8 mouse cellular contexts compared by ENCODE assay signal in genomic region chr4:119104847-119105246, GRCm38 (mm10). TPM values are rescaled to one million over a fixed set of nuclear protein-coding genes. Genes with fewer than 3 reads are reported as not detected.
DNase-seq lines count a peak whose midpoint lies in the region; ATAC-seq lines count a peak whose summit lies in the region.

No protein-coding gene starts in this region.

- 55% methylated on average over 4 of the region's 4 CpGs for WGBS in heart, embryonic 10.5 days
- WGBS in neural tube, embryonic 11.5 days: 37% methylated on average over 4 of the region's 4 CpGs

- H3K4me3 ChIP-seq in heart, embryonic 10.5 days: peak overlapping the region; percentile 56
- H3K4me3 ChIP-seq in neural tube, embryonic 11.5 days (ENCODE audit: low read depth, low read length): no peak overlapping the region

- H3K27ac ChIP-seq in heart, embryonic 10.5 days: peak overlapping the region; percentile 98
- no peak overlapping the region for H3K27ac ChIP-seq in neural tube, embryonic 11.5 days (ENCODE audit: low read depth, low read length)

- ATAC-seq in neural tube, embryonic 11.5 days (ENCODE audit: insufficient read depth, low FRiP score, low TSS enrichment): no peak
- no peak for ATAC-seq in activated CD4-positive, CD25-positive, alpha-beta regulatory T cell, adult 4 months

- H3K4me2 ChIP-seq in neural tube, embryonic 11.5 days (ENCODE audit: low read depth): peak overlapping the region; percentile 10; the same call in 1 of the 2 replicates

- peaks cover 47% of the 10 kb centered on the region for H3K4me1 ChIP-seq in heart, embryonic 10.5 days
- H3K4me1 ChIP-seq in neural tube, embryonic 11.5 days (ENCODE audit: control insufficient read depth, insufficient read depth, low read length): peaks cover 5% of the 10 kb centered on the region; the same call in 1 of the 2 replicates

- no peaks in the 10 kb centered on the region for H3K9me3 ChIP-seq in heart, embryonic 10.5 days
- no peaks in the 10 kb centered on the region for H3K9me3 ChIP-seq in neural tube, embryonic 11.5 days (ENCODE audit: control insufficient read depth, low read length)

- intact Hi-C loops in left cerebral cortex, postnatal 10 days (cut with DNase I): no loop called here

- H3K27me3 ChIP-seq in heart, embryonic 10.5 days (ENCODE audit: insufficient read depth, poor library complexity, severe bottlenecking): no peaks in the 10 kb centered on the region
- no peaks in the 10 kb centered on the region for H3K27me3 ChIP-seq in neural tube, embryonic 11.5 days (ENCODE audit: control insufficient read depth, insufficient read depth, low read length)

- H3K9ac ChIP-seq in neural tube, embryonic 11.5 days (ENCODE audit: low read length): no peak overlapping the region

- H3K36me3 ChIP-seq in heart, embryonic 10.5 days: no peaks in the 10 kb centered on the region
- H3K36me3 ChIP-seq in neural tube, embryonic 11.5 days (ENCODE audit: control insufficient read depth, insufficient read depth, low read length): no peaks in the 10 kb centered on the region

- no peak for DNase-seq in heart, embryonic 10.5 days (ENCODE audit: low spot score)
- no peak for DNase-seq in heart, adult 8-10 months (ENCODE audit: low spot score)
- DNase-seq in neural tube, embryonic 11.5 days (ENCODE audit: low spot score): no peak
- DNase-seq in neural tube, embryonic 10.5 days (ENCODE audit: extremely low spot score, low spot score): no peak
- peak; percentile 91 for DNase-seq in liver
- no peak for DNase-seq in embryo, embryonic 10.5 days (ENCODE audit: low spot score)
- no peak for DNase-seq in left cerebral cortex, postnatal 10 days (ENCODE audit: extremely low spot score in 1 of 2, low spot score in 2 of 2)

RNA-seq across cellular contexts. Expression of gene Slc2a1, which starts 3.7 kb away (rescaled TPM):
- polyA plus RNA-seq in heart, embryonic 10.5 days (2016; fragmentation: Nextera tagmentation; extraction: Ambion mirVana): 549 and 607 TPM in 2 replicates
- total RNA-seq in heart, adult 8-10 months (2022): 10 to 100 TPM; 12.6 to 22.5 (median 14.9) TPM
- polyA plus RNA-seq in neural tube, embryonic 11.5 days (2014; fragmentation: Nextera tagmentation; extraction: Ambion mirVana): 151 and 162 TPM in 2 replicates
- total RNA-seq in left cerebral cortex, postnatal 10 days (2021): 10 to 100 TPM; 46.2 to 70.9 TPM
- polyA plus RNA-seq in activated CD4-positive, CD25-positive, alpha-beta regulatory T cell, adult 4 months (2017; shearing (Covaris generic)): 10 to 100 TPM; 27.6 to 29.1 TPM
